Mouse (Mus musculus) spleen, adult 2 months (tissue): ENCODE data around the gene Gm21964.

Experiments used
- CTCF ChIP-seq: fragments of 200-500 bp; IDR thresholded peaks from 2 replicates; pipeline ENCODE4 v1.5.1; 2011; ENCODE audit warnings: mild to moderate bottlenecking, inconsistent platforms; ENCODE audit not compliant: insufficient read depth, insufficient read length, insufficient replicate concordance; ENCODE audit errors: extremely low read depth
- POLR2A ChIP-seq: fragments of 200-500 bp; IDR thresholded peaks from 2 replicates; pipeline ENCODE4 v1.6.1; 2011; ENCODE audit warnings: low read depth, low read length, inconsistent platforms

- TF ChIP-seq CTCF: no peak
- TF ChIP-seq POLR2A: no peak
Measured at GRCm38 (mm10) chr8:110069706-110070105, 31.3 kb upstream of the Gm21964 start.
